Mouse (Mus musculus): Measurements from ENCODE around the gene Pdpk1.

GRCm38 (mm10) chr17:24111256-24111655 is 39.5 kb downstream of the Pdpk1 start:
- no peak for TF ChIP-seq CTCF (IDR thresholded peaks at IDR 0.05; ENCODE audit: borderline replicate concordance, control insufficient read depth, extremely low read depth, insufficient read depth, low read length, poor library complexity)
- TF ChIP-seq POLR2A (IDR thresholded peaks at IDR 0.05; ENCODE audit: control insufficient read depth, extremely low read depth, insufficient read depth, low read length, poor library complexity) = no peak
